12 mouse cellular contexts compared by ENCODE assay signal in genomic region chr2:35851420-35852163, GRCm38 (mm10).
DNase-seq lines count a peak whose midpoint lies in the region; ATAC-seq and TF ChIP-seq lines count a peak whose summit lies in the region.
"Had no signal": no experiment of that assay in that cellular context is flagged by ENCODE, and none has a peak within 500 bp of the region (broad histone marks: within the 10 kb centered on the region; RNA-seq: fewer than 3 reads in every experiment).

No protein-coding gene starts in this region.

- 45% methylated on average over 17 of the region's 17 CpGs for WGBS in neural tube, embryonic 13.5 days
- 34% methylated on average over 17 of the region's 17 CpGs for WGBS in neural tube, embryonic 15.5 days
- 14% methylated on average over 17 of the region's 17 CpGs for WGBS in limb, embryonic 14.5 days

- H3K27me3 ChIP-seq in neural tube, embryonic 13.5 days, result no peaks in the 10 kb centered on the region
- no peaks in the 10 kb centered on the region for H3K27me3 ChIP-seq in neural tube, embryonic 15.5 days (replicated peaks)
- no peaks in the 10 kb centered on the region for H3K27me3 ChIP-seq in limb, embryonic 14.5 days (ENCODE audit: control insufficient read depth, insufficient read depth, low read length)

- no peak overlapping the region for H3K4me2 ChIP-seq in neural tube, embryonic 13.5 days
- H3K4me2 ChIP-seq in neural tube, embryonic 15.5 days, result no peak overlapping the region
- no peak overlapping the region; the same call in 1 of the 2 replicates for H3K4me2 ChIP-seq in limb, embryonic 14.5 days (replicated peaks; ENCODE audit: low read depth, low read length, severe bottlenecking)
- H3K4me2 ChIP-seq: embryonic facial prominence, embryonic 13.5 days had no signal

- peak; percentile 95 for DNase-seq in heart, adult 11 months
- DNase-seq in heart, postnatal 4 days, result no peak
- DNase-seq in limb, embryonic 14.5 days (ENCODE audit: low spot score), result peak; percentile 56
- no peak for DNase-seq in adrenal gland, adult 2 months
- no peak for DNase-seq in frontal cortex, postnatal 25 days (ENCODE audit: low spot score in 2 of 2)
- DNase-seq in thymus, adult 18-20 months, result no peak
- DNase-seq: cerebellum, adult 11 months; gastrocnemius, postnatal 10 days; liver, postnatal 0 days had no signal

- peaks cover 26% of the 10 kb centered on the region for H3K4me1 ChIP-seq in neural tube, embryonic 13.5 days (replicated peaks)
- peaks cover 21% of the 10 kb centered on the region for H3K4me1 ChIP-seq in neural tube, embryonic 15.5 days
- H3K4me1 ChIP-seq in limb, embryonic 14.5 days (ENCODE audit: control insufficient read depth, insufficient read depth, low read length), result peaks cover 5% of the 10 kb centered on the region; the same call in 1 of the 2 replicates

- TF ChIP-seq POLR2A in limb, embryonic 14.5 days (IDR thresholded peaks at IDR 0.05; ENCODE audit: borderline replicate concordance, extremely low read depth, insufficient read depth, insufficient read length), result no peak

- no peaks in the 10 kb centered on the region for H3K9me3 ChIP-seq in neural tube, embryonic 13.5 days
- no peaks in the 10 kb centered on the region for H3K9me3 ChIP-seq in neural tube, embryonic 15.5 days (replicated peaks)
- H3K9me3 ChIP-seq in limb, embryonic 14.5 days (ENCODE audit: control insufficient read depth, low read length), result no peaks in the 10 kb centered on the region
- H3K9me3 ChIP-seq: embryonic facial prominence, embryonic 13.5 days had no signal

- ATAC-seq in neural tube, embryonic 13.5 days (ENCODE audit: low read depth), result no peak
- ATAC-seq in neural tube, embryonic 15.5 days (ENCODE audit: low FRiP score), result no peak
- ATAC-seq in limb, embryonic 14.5 days (ENCODE audit: low FRiP score, low read depth), result 0 out of 2 replicates have a peak, but pooled peaks have one; percentile 65
- ATAC-seq: liver, postnatal 0 days had no signal

- 0 out of 2 replicates have a peak overlapping the region, but pooled peaks have one; percentile 31 for H3K9ac ChIP-seq in neural tube, embryonic 13.5 days
- no peak overlapping the region for H3K9ac ChIP-seq in neural tube, embryonic 15.5 days (replicated peaks)
- H3K9ac ChIP-seq in limb, embryonic 14.5 days (ENCODE audit: low read depth, low read length, severe bottlenecking), result no peak overlapping the region
- H3K9ac ChIP-seq: embryonic facial prominence, embryonic 13.5 days; liver, postnatal 0 days had no signal

- H3K27ac ChIP-seq in neural tube, embryonic 13.5 days (replicated peaks), result 0 out of 2 replicates have a peak overlapping the region, but pooled peaks have one; percentile 52
- H3K27ac ChIP-seq in neural tube, embryonic 15.5 days (replicated peaks), result no peak overlapping the region
- no peak overlapping the region for H3K27ac ChIP-seq in limb, embryonic 14.5 days (replicated peaks; ENCODE audit: low read depth, low read length)
- H3K27ac ChIP-seq: embryonic facial prominence, embryonic 13.5 days had no signal

- H3K4me3 ChIP-seq in neural tube, embryonic 13.5 days, result no peak overlapping the region
- no peak overlapping the region for H3K4me3 ChIP-seq in neural tube, embryonic 15.5 days (replicated peaks)
- H3K4me3 ChIP-seq in limb, embryonic 14.5 days (replicated peaks; ENCODE audit: low read length), result no peak overlapping the region
- H3K4me3 ChIP-seq: embryonic facial prominence, embryonic 13.5 days had no signal

- H3K36me3 ChIP-seq in neural tube, embryonic 13.5 days, result no peaks in the 10 kb centered on the region
- no peaks in the 10 kb centered on the region for H3K36me3 ChIP-seq in neural tube, embryonic 15.5 days
- no peaks in the 10 kb centered on the region for H3K36me3 ChIP-seq in limb, embryonic 14.5 days (ENCODE audit: control insufficient read depth, insufficient read depth, low read length)
- H3K36me3 ChIP-seq: embryonic facial prominence, embryonic 13.5 days had no signal

Comparison
In these comparisons a context has a peak if more than half of its experiments do, and no peak if none do; other contexts are left out.
1. DNase-seq: peak in heart, adult 11 months (single experiment) and limb, embryonic 14.5 days (single experiment); none in heart, postnatal 4 days (single experiment), adrenal gland, adult 2 months (single experiment), frontal cortex, postnatal 25 days (0 of 2) and thymus, adult 18-20 months (0 of 2).